Mouse (Mus musculus) small intestine, adult 2 months (tissue): ENCODE results near the gene Ift43.

Source experiments
- CTCF ChIP-seq: fragments of 200-500 bp; IDR thresholded peaks from 2 replicates; pipeline ENCODE4 v1.5.1; 2012; ENCODE audit warnings: low read depth, mild to moderate bottlenecking, control low read depth, inconsistent platforms, low read length, moderate library complexity, mixed read lengths; ENCODE audit not compliant: insufficient replicate concordance, insufficient read length; ENCODE audit errors: extremely low read depth
- POLR2A ChIP-seq: fragments of 200-500 bp; IDR thresholded peaks from 2 replicates; pipeline ENCODE4 v1.6.1; 2012; ENCODE audit warnings: low read depth, mild to moderate bottlenecking, control low read depth, inconsistent platforms, low read length, moderate library complexity

GRCm38 (mm10) chr12:86157894-86158444, 75.6 kb downstream of the Ift43 start:
- TF ChIP-seq CTCF (no peak), POLR2A (no peak)
